Mouse (Mus musculus): ENCODE measurements around the gene Acap3. TPM values are rescaled to one million over a fixed set of nuclear protein-coding genes. Genes with fewer than 3 reads are reported as not detected.

Gene Acap3
- polyA plus RNA-seq, 1 experiment = 31.0 TPM

- Histone ChIP-seq H3K36me3 (ENCODE audit: control insufficient read depth, insufficient read depth) (no peaks in the 10 kb centered on the region), H3K79me3 (ENCODE audit: low read depth) (no peaks in the 10 kb centered on the region), H3ac (ENCODE audit: control insufficient read depth, insufficient read length, low read depth) (no peak overlapping the region), H3K4me3 (ENCODE audit: insufficient read depth, poor library complexity, severe bottlenecking) (no peak overlapping the region), H3K27me3 (ENCODE audit: control insufficient read depth, insufficient read depth, insufficient read length) (no peaks in the 10 kb centered on the region), H3K79me2 (ENCODE audit: control insufficient read depth, insufficient read depth) (no peaks in the 10 kb centered on the region)
- TF ChIP-seq USF1 (IDR thresholded peaks at IDR 0.05; ENCODE audit: low read depth) (no peak), FOSL1 (IDR thresholded peaks at IDR 0.05; ENCODE audit: insufficient read depth, low read length, poor library complexity, severe bottlenecking) (no peak)
Measured at GRCm38 (mm10) chr4:155908751-155909150, 17.1 kb downstream of the Acap3 start.

- no peaks in the 10 kb centered on the region for H3K79me2 ChIP-seq (ENCODE audit: control insufficient read depth, insufficient read depth)
- no peak overlapping the region for H3ac ChIP-seq (ENCODE audit: control insufficient read depth, insufficient read length, low read depth)
- no peak for TF ChIP-seq CTCF (IDR thresholded peaks at IDR 0.05; ENCODE audit: control insufficient read depth, insufficient read depth, insufficient read length)
- TF ChIP-seq MYOD1 (IDR thresholded peaks at IDR 0.05; ENCODE audit: control insufficient read depth, insufficient read length, low read depth) = no peak
- no peak for TF ChIP-seq USF1 (IDR thresholded peaks at IDR 0.05; ENCODE audit: low read depth)
- no peak for TF ChIP-seq FOSL1 (IDR thresholded peaks at IDR 0.05; ENCODE audit: insufficient read depth, low read length, poor library complexity, severe bottlenecking)
- no peaks in the 10 kb centered on the region for H3K79me3 ChIP-seq (ENCODE audit: low read depth)
- peaks cover 6% of the 10 kb centered on the region for H3K27me3 ChIP-seq (ENCODE audit: control insufficient read depth, insufficient read depth, insufficient read length)
- H3K4me3 ChIP-seq (ENCODE audit: insufficient read depth, poor library complexity, severe bottlenecking) = no peak overlapping the region
- H3K36me3 ChIP-seq (ENCODE audit: control insufficient read depth, insufficient read depth) = no peaks in the 10 kb centered on the region
Measured at GRCm38 (mm10) chr4:155932031-155932430, 40.4 kb downstream of the Acap3 start.

GRCm38 (mm10) chr4:155943049-155943452 is 51.4 kb downstream of the Acap3 start:
- Histone ChIP-seq H3ac (ENCODE audit: control insufficient read depth, insufficient read length, low read depth) (peak overlapping the region; percentile 64), H3K79me2 (ENCODE audit: control insufficient read depth, insufficient read depth) (peaks cover 51% of the 10 kb centered on the region), H3K27me3 (ENCODE audit: control insufficient read depth, insufficient read depth, insufficient read length) (no peaks in the 10 kb centered on the region), H3K36me3 (ENCODE audit: control insufficient read depth, insufficient read depth) (peaks cover 17% of the 10 kb centered on the region), H3K79me3 (ENCODE audit: low read depth) (peaks cover 39% of the 10 kb centered on the region), H3K4me3 (ENCODE audit: insufficient read depth, poor library complexity, severe bottlenecking) (peak overlapping the region; percentile 92)
- TF ChIP-seq MYOG (IDR thresholded peaks at IDR 0.05; ENCODE audit: control insufficient read depth, extremely low read depth, insufficient read length) (no peak), MAX (IDR thresholded peaks at IDR 0.05) (no peak), USF1 (IDR thresholded peaks at IDR 0.05; ENCODE audit: low read depth) (no peak), CEBPB (IDR thresholded peaks at IDR 0.05; ENCODE audit: low read depth) (no peak), MYOD1 (IDR thresholded peaks at IDR 0.05; ENCODE audit: control insufficient read depth, insufficient read length, low read depth) (no peak), FOSL1 (IDR thresholded peaks at IDR 0.05; ENCODE audit: insufficient read depth, low read length, poor library complexity, severe bottlenecking) (no peak), CTCF (IDR thresholded peaks at IDR 0.05; ENCODE audit: control insufficient read depth, insufficient read depth, insufficient read length) (no peak)

GRCm38 (mm10) chr4:155943534-155944249 is 52.1 kb downstream of the Acap3 start, which contains the start of gene Ube2j2:
Ube2j2 (plus strand) TSS chr4:155943831.
- Histone ChIP-seq H3K79me2 (ENCODE audit: control insufficient read depth, insufficient read depth) (peaks cover 58% of the 10 kb centered on the region), H3K79me3 (ENCODE audit: low read depth) (peaks cover 45% of the 10 kb centered on the region), H3K4me3 (ENCODE audit: insufficient read depth, poor library complexity, severe bottlenecking) (peak within 1 kb of the TSS; percentile 92), H3ac (ENCODE audit: control insufficient read depth, insufficient read length, low read depth) (peak within 1 kb of the TSS; percentile 94), H3K36me3 (ENCODE audit: control insufficient read depth, insufficient read depth) (peaks cover 23% of the 10 kb centered on the region), H3K27me3 (ENCODE audit: control insufficient read depth, insufficient read depth, insufficient read length) (no peaks in the 10 kb centered on the region)
- TF ChIP-seq MAX (IDR thresholded peaks at IDR 0.05) (peak; percentile 66), FOSL1 (IDR thresholded peaks at IDR 0.05; ENCODE audit: insufficient read depth, low read length, poor library complexity, severe bottlenecking) (no peak)

DNA sequence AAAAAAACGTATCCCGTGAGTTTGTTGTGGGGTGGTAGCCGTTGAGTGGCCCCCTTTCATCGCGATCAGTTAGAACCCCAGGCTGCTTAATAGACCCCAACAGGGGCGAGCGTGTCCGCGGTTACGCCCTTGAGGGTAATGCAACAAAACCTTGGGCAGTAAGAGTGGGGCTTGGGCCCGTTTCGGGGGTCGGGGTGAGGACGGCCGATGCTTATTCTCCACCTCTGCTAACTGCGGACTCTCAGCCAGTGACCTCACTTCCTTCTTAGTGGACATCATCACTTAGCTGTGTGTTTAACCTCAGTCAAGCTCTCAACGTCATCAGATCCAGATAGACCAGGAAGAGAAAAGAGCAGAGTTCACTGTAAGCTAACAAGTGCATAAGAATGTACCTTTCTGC is 52.6 kb downstream of the Acap3 start:
- H3ac ChIP-seq (ENCODE audit: control insufficient read depth, insufficient read length, low read depth) = peak overlapping the region; percentile 94
- H3K79me3 ChIP-seq (ENCODE audit: low read depth) = peaks cover 49% of the 10 kb centered on the region
- TF ChIP-seq USF1 (IDR thresholded peaks at IDR 0.05; ENCODE audit: low read depth) = no peak
- no peak for TF ChIP-seq MAX (IDR thresholded peaks at IDR 0.05)
- TF ChIP-seq MYOG (IDR thresholded peaks at IDR 0.05; ENCODE audit: control insufficient read depth, extremely low read depth, insufficient read length) = no peak
- no peak for TF ChIP-seq CTCF (IDR thresholded peaks at IDR 0.05; ENCODE audit: control insufficient read depth, insufficient read depth, insufficient read length)
- TF ChIP-seq MYOD1 (IDR thresholded peaks at IDR 0.05; ENCODE audit: control insufficient read depth, insufficient read length, low read depth) = no peak
- no peak for TF ChIP-seq FOSL1 (IDR thresholded peaks at IDR 0.05; ENCODE audit: insufficient read depth, low read length, poor library complexity, severe bottlenecking)
- TF ChIP-seq CEBPB (IDR thresholded peaks at IDR 0.05; ENCODE audit: low read depth) = no peak
- H3K4me3 ChIP-seq (ENCODE audit: insufficient read depth, poor library complexity, severe bottlenecking) = peak overlapping the region; percentile 92
- H3K36me3 ChIP-seq (ENCODE audit: control insufficient read depth, insufficient read depth) = peaks cover 28% of the 10 kb centered on the region
- peaks cover 64% of the 10 kb centered on the region for H3K79me2 ChIP-seq (ENCODE audit: control insufficient read depth, insufficient read depth)
- no peaks in the 10 kb centered on the region for H3K27me3 ChIP-seq (ENCODE audit: control insufficient read depth, insufficient read depth, insufficient read length)

- TF ChIP-seq MYOD1 (IDR thresholded peaks at IDR 0.05; ENCODE audit: control insufficient read depth, insufficient read length, low read depth) = no peak
- no peak for TF ChIP-seq CEBPB (IDR thresholded peaks at IDR 0.05; ENCODE audit: low read depth)
- TF ChIP-seq CTCF (IDR thresholded peaks at IDR 0.05; ENCODE audit: control insufficient read depth, insufficient read depth, insufficient read length) = no peak
- TF ChIP-seq MAX (IDR thresholded peaks at IDR 0.05) = no peak
- TF ChIP-seq MYOG (IDR thresholded peaks at IDR 0.05; ENCODE audit: control insufficient read depth, extremely low read depth, insufficient read length) = no peak
- no peak for TF ChIP-seq FOSL1 (IDR thresholded peaks at IDR 0.05; ENCODE audit: insufficient read depth, low read length, poor library complexity, severe bottlenecking)
- no peak for TF ChIP-seq USF1 (IDR thresholded peaks at IDR 0.05; ENCODE audit: low read depth)
- H3K36me3 ChIP-seq (ENCODE audit: control insufficient read depth, insufficient read depth) = peaks cover 57% of the 10 kb centered on the region
- no peaks in the 10 kb centered on the region for H3K27me3 ChIP-seq (ENCODE audit: control insufficient read depth, insufficient read depth, insufficient read length)
- H3ac ChIP-seq (ENCODE audit: control insufficient read depth, insufficient read length, low read depth) = no peak overlapping the region
- H3K4me3 ChIP-seq (ENCODE audit: insufficient read depth, poor library complexity, severe bottlenecking) = no peak overlapping the region
- peaks cover 57% of the 10 kb centered on the region for H3K79me3 ChIP-seq (ENCODE audit: low read depth)
- H3K79me2 ChIP-seq (ENCODE audit: control insufficient read depth, insufficient read depth) = peaks cover 91% of the 10 kb centered on the region
Measured at GRCm38 (mm10) chr4:155947094-155947493, 55.5 kb downstream of the Acap3 start.

Measured in C2C12 (cell line).